Mouse (Mus musculus) gastrocnemius, postnatal 4 days (tissue): Measurements from ENCODE around the gene Inha. TPM values are rescaled to one million over a fixed set of nuclear protein-coding genes. Genes with fewer than 3 reads are reported as not detected.

Experiments
- DNase-seq, 2 experiments: peaks; one replicate each; pipeline ENCODE4 v3.0.0; 2021 to 2022; ENCODE audit warnings: low spot score in 2 of 2, mixed read lengths in 2 of 2
- total RNA-seq, 2 experiments: library from RNA; stranded (reverse); gene quantifications; 2 replicates each; pipeline ENCODE4 v1.2.3; 2021

The Inha gene
- total RNA-seq, 2 experiments from 2014 or later = 13.4 to 15.1 TPM

- peak in 1 of 2 experiments; percentile 53 for DNase-seq
Measured at GRCm38 (mm10) chr1:75487405-75488161, 19.3 kb upstream of the Inha start.

GRCm38 (mm10) chr1:75490785-75491551 lies 15.9 kb upstream of the Inha start:
- no peak for DNase-seq

GRCm38 (mm10) chr1:75492579-75493170 lies 14.2 kb upstream of the Inha start:
- DNase-seq = no peak

- no peak for DNase-seq
Measured at GRCm38 (mm10) chr1:75494878-75495548, 11.9 kb upstream of the Inha start.

GRCm38 (mm10) chr1:75498897-75499296 lies 8.0 kb upstream of the Inha start:
- DNase-seq = no peak

- no peak for DNase-seq
Measured at GRCm38 (mm10) chr1:75499441-75499840, 7.4 kb upstream of the Inha start.

- DNase-seq = no peak
Measured at GRCm38 (mm10) chr1:75501905-75502304, 5.0 kb upstream of the Inha start.

GRCm38 (mm10) chr1:75502945-75503650 lies 3.8 kb upstream of the Inha start:
- no peak for DNase-seq

GRCm38 (mm10) chr1:75503651-75503980 lies 3.3 kb upstream of the Inha start:
- no peak for DNase-seq

- no peak for DNase-seq
Measured at GRCm38 (mm10) chr1:75504256-75505045, 2.4 kb upstream of the Inha start.

- DNase-seq = peak; percentile 59 to 76
Measured at GRCm38 (mm10) chr1:75505159-75505955, 1.5 kb upstream of the Inha start.

- DNase-seq = peak; percentile 78 to 88
Measured at GRCm38 (mm10) chr1:75505956-75506831, 683 bp upstream of the Inha start, which contains the start of gene Obsl1. Gene Obsl1, minus strand, starts transcription at chr1:75506452.

GRCm38 (mm10) chr1:75509586-75509985 lies 2.7 kb downstream of the Inha start:
- no peak for DNase-seq

- DNase-seq = no peak
Measured at GRCm38 (mm10) chr1:75510154-75510553, 3.3 kb downstream of the Inha start.

- no peak for DNase-seq
Measured at GRCm38 (mm10) chr1:75511437-75512210, 4.7 kb downstream of the Inha start.

GRCm38 (mm10) chr1:75512550-75512949 lies 5.7 kb downstream of the Inha start:
- DNase-seq = no peak

- no peak for DNase-seq
Measured at GRCm38 (mm10) chr1:75516703-75517380, 10.0 kb downstream of the Inha start.
